Mouse (Mus musculus): ENCODE results near the gene Slc9a9.

- no peak for TF ChIP-seq CTCF (IDR thresholded peaks at IDR 0.05; ENCODE audit: borderline replicate concordance, extremely low read depth, insufficient read depth, insufficient read length)
- TF ChIP-seq POLR2A (IDR thresholded peaks at IDR 0.05; ENCODE audit: borderline replicate concordance, extremely low read depth, insufficient read depth, insufficient read length, poor library complexity, severe bottlenecking), result no peak
Measured at GRCm38 (mm10) chr9:94701193-94701869, 31.6 kb downstream of the Slc9a9 start.
